Mouse (Mus musculus) E14TG2a.4 (cell line): Measurements from ENCODE around the gene 5730522E02Rik.

Experiments
- CTCF ChIP-seq: conservative IDR thresholded peaks from 2 replicates; pipeline ENCODE4 v1.5.1; 2014; ENCODE audit warnings: low read length
- NANOG ChIP-seq: IDR thresholded peaks from 2 replicates; pipeline ENCODE4 v1.6.1; 2014; ENCODE audit warnings: borderline replicate concordance, low read length, mixed read lengths
- POU5F1 ChIP-seq: IDR thresholded peaks from 2 replicates; pipeline ENCODE4 v1.6.1; 2014; ENCODE audit warnings: low read length, borderline replicate concordance

DNA sequence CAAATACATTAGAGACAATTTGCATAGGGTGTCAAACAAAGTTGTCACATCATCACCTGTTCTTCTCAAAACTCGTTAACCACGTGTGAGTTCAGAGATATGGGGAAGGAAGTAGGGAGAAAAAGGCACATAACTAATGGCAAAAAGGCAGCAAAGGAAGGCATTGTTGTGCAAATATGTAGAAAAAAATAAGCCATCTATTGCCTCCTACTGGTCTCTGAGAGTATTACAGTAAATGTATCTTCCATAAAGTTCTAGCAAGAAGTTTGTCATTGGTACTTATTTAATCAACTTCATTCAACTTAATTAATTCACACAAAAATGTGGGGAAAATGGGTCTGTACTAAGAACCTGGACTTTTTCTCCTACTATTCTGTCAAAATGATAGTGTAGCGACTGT, 466.9 kb downstream of the 5730522E02Rik start:
- TF ChIP-seq CTCF, result peak; percentile 56
- no peak for TF ChIP-seq POU5F1
- TF ChIP-seq NANOG, result no peak
